Mouse (Mus musculus) limb, embryonic 12.5 days (tissue): ENCODE data around the gene Hist1h2ag. TPM values are rescaled to one million over a fixed set of nuclear protein-coding genes. Genes with fewer than 3 reads are reported as not detected.
"Not testable (repeated sequence)": the region's sequence is repeated elsewhere in the genome, so short reads cannot be mapped to it uniquely, and the experiment has no call there.

Source experiments
- ATAC-seq: fragments of 200-750 bp; cut with Nextera tagmentation; 2 replicates; pipeline ENCODE4 v1.8.0; 2017; ENCODE audit warnings: low read depth, moderate TSS enrichment; ENCODE audit not compliant: insufficient number of reproducible peaks, insufficient read depth, low FRiP score, low TSS enrichment
- H3K27ac ChIP-seq: fragments of 300-500 bp; sonication (generic); 2 replicates; pipeline ENCODE4 v1.5.1; 2016; ENCODE audit warnings: mild to moderate bottlenecking, moderate library complexity
- H3K27me3 ChIP-seq: fragments of 300-500 bp; sonication (generic); 2 replicates; pipeline ENCODE4 v1.6.1; 2016; ENCODE audit warnings: mild to moderate bottlenecking, moderate library complexity
- H3K36me3 ChIP-seq: fragments of 300-500 bp; sonication (generic); 2 replicates; pipeline ENCODE4 v1.6.1; 2016; ENCODE audit warnings: mild to moderate bottlenecking, moderate library complexity
- H3K4me1 ChIP-seq: fragments of 300-500 bp; sonication (generic); replicated peaks from 2 replicates; pipeline ENCODE4 v1.6.1; 2016
- H3K4me2 ChIP-seq: fragments of 300-500 bp; sonication (generic); 2 replicates; pipeline ENCODE4 v1.6.1; 2016; ENCODE audit warnings: mild to moderate bottlenecking, moderate library complexity
- H3K4me3 ChIP-seq: fragments of 300-500 bp; sonication (generic); replicated peaks from 2 replicates; pipeline ENCODE4 v1.5.1; 2016; ENCODE audit warnings: mild to moderate bottlenecking
- H3K9ac ChIP-seq: fragments of 300-500 bp; sonication (generic); replicated peaks from 2 replicates; pipeline ENCODE4 v1.6.1; 2016; ENCODE audit warnings: mild to moderate bottlenecking, moderate library complexity
- H3K9me3 ChIP-seq: fragments of 300-500 bp; sonication (generic); 2 replicates; pipeline ENCODE4 v1.6.1; 2016; ENCODE audit warnings: mild to moderate bottlenecking, moderate library complexity
- WGBS: fragments of 180-500 bp; shearing (Covaris S2); methylation state at CpG from one replicate; pipeline ENCODE4 v1.1.7; 2016; 5-methylcytosine and 5-hydroxymethylcytosine counted together
- polyA plus RNA-seq: library from polyadenylated mRNA; unstranded; fragments of >200 nt; fragmentation: Nextera tagmentation; extraction: Ambion mirVana; gene quantifications from 2 replicates; pipeline ENCODE4 v1.2.1, GENCODE M21; 2016

The Hist1h2ag gene
- polyA plus RNA-seq, 1 experiment from 2014 or later: 120 TPM

DNA sequence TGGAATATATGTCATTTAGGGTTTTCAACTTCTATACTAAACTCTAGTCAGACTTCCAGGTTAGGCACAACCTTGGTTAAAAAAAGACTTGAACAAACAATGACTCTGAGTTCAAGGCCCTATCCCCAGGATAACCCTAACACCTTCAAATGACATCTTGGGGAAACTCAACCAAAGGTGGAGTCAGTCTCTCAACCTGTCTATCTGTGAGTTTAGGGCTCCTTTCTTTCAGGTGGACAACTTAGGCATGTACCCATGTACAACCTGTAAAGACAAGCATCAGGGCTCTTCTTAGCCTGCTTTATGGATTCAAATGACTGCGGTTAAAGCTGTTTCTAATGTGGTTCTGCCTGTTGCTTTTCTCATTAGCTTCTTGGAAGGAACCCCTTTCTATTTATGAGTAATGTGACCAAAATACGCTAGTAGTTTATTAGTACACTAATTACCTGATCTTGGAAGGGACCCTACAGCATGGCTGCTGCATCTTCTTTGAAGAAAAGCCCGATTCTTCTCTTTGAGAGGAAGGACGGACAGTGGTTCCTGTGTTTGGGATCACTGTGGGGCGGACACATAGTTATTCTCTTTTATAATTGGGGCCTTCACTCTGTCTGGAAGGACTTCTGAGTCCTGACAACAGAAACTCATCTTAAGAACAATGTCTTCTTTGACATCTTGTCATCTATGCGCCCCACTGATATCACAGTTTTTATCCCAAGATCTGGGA lies 1.9 kb upstream of the Hist1h2ag start:
- WGBS: 90% methylated on average over 6 of the region's 6 CpGs

GRCm38 (mm10) chr13:22043503-22044431 lies 1.0 kb upstream of the Hist1h2ag start:
- Histone ChIP-seq H3K36me3 (no peaks in the 10 kb centered on the region), H3K4me3 (peak overlapping the region; percentile 41), H3K4me1 (peaks cover 23% of the 10 kb centered on the region; the same call in 1 of the 2 replicates), H3K9me3 (no peaks in the 10 kb centered on the region), H3K4me2 (peak overlapping the region; percentile 60), H3K9ac (peak overlapping the region; percentile 50), H3K27me3 (no peaks in the 10 kb centered on the region), H3K27ac (peak overlapping the region; percentile 86)
- 1% methylated on average over 14 of the region's 14 CpGs for WGBS
- peak; percentile 9; the same call in 1 of the 2 replicates for ATAC-seq

More for the DNA sequence above, 1.9 kb upstream of the Hist1h2ag start:
- Histone ChIP-seq H3K9me3 (no peaks in the 10 kb centered on the region), H3K4me2 (peak overlapping the region; percentile 60), H3K9ac (no peak overlapping the region), H3K27me3 (no peaks in the 10 kb centered on the region), H3K4me3 (peak overlapping the region; percentile 41), H3K36me3 (no peaks in the 10 kb centered on the region), H3K4me1 (peaks cover 23% of the 10 kb centered on the region), H3K27ac (peak overlapping the region; percentile 86)
- ATAC-seq: no peak

- H3K27ac ChIP-seq: peak overlapping the region; percentile 98
- peak overlapping the region; percentile 78 for H3K4me2 ChIP-seq
- WGBS: 4% methylated on average over 13 of the region's 13 CpGs
- no peak for ATAC-seq
- peak overlapping the region; percentile 41 for H3K4me3 ChIP-seq
- peaks cover 23% of the 10 kb centered on the region; the same call in 1 of the 2 replicates for H3K4me1 ChIP-seq
- no peaks in the 10 kb centered on the region for H3K27me3 ChIP-seq
- H3K36me3 ChIP-seq: no peaks in the 10 kb centered on the region
- H3K9me3 ChIP-seq: no peaks in the 10 kb centered on the region
- peak overlapping the region; percentile 70 for H3K9ac ChIP-seq
Observed at GRCm38 (mm10) chr13:22041651-22042567, 835 bp downstream of the Hist1h2ag start.

GRCm38 (mm10) chr13:22041142-22041536 lies 1.6 kb downstream of the Hist1h2ag start, which contains the start of gene Hist1h4i:
TSS of gene Hist1h4i (minus strand) at chr13:22041362.
- H3K27ac ChIP-seq: peak within 1 kb of the TSS; percentile 98
- H3K4me1 ChIP-seq: peaks cover 30% of the 10 kb centered on the region
- peak within 1 kb of the TSS; percentile 45 for H3K4me3 ChIP-seq
- WGBS: 1% methylated on average over 24 of the region's 27 CpGs
- H3K9ac ChIP-seq: peak within 1 kb of the TSS; percentile 71
- peak within 1 kb of the TSS; percentile 78 for H3K4me2 ChIP-seq
- not testable (repeated sequence) for H3K27me3 ChIP-seq, H3K36me3 ChIP-seq, H3K9me3 ChIP-seq
- ATAC-seq: peak; percentile 26

GRCm38 (mm10) chr13:22040464-22041141 lies 2.1 kb downstream of the Hist1h2ag start:
- Histone ChIP-seq H3K9me3 (no peaks in the 10 kb centered on the region), H3K9ac (peak overlapping the region; percentile 71), H3K4me3 (peak overlapping the region; percentile 45), H3K4me1 (peaks cover 31% of the 10 kb centered on the region), H3K27me3 (no peaks in the 10 kb centered on the region), H3K4me2 (peak overlapping the region; percentile 78), H3K27ac (peak overlapping the region; percentile 98), H3K36me3 (no peaks in the 10 kb centered on the region)
- WGBS: under 1% methylated on average over 24 of the region's 24 CpGs
- no peak for ATAC-seq

DNA sequence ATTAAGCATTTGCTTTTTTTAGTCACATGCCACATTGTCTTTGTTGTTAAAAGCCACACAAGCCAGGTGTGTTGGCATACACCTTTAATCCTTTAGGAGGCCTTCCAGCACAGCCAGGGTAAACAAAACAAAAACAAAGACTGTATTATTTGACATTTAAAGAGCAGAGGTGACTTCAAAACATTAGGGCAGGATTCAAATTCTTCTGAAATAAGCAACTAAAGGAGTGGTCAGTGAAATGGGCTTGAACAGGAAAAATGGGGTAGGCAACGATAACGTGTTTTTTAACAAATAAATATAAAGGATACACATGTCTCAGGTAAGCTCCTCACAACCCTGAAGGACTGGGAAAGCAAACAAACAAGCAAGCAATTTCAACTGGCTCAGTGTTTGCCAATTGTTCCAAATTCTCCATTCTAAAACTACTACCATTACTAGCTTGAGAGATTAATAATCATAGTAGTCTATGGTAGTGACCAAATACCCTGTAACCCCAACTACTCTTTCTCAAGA lies 2.7 kb downstream of the Hist1h2ag start:
- no peaks in the 10 kb centered on the region for H3K27me3 ChIP-seq
- no peaks in the 10 kb centered on the region for H3K36me3 ChIP-seq
- peak overlapping the region; percentile 78 for H3K4me2 ChIP-seq
- H3K4me3 ChIP-seq: peak overlapping the region; percentile 45
- H3K9ac ChIP-seq: peak overlapping the region; percentile 47
- peak overlapping the region; percentile 98 for H3K27ac ChIP-seq
- WGBS: 7% methylated on average over 2 of the region's 2 CpGs
- no peaks in the 10 kb centered on the region for H3K9me3 ChIP-seq
- no peak for ATAC-seq
- peaks cover 31% of the 10 kb centered on the region for H3K4me1 ChIP-seq

- no peak overlapping the region for H3K4me3 ChIP-seq
- H3K4me1 ChIP-seq: peaks cover 32% of the 10 kb centered on the region
- H3K36me3 ChIP-seq: no peaks in the 10 kb centered on the region
- peak overlapping the region; percentile 53; the same call in 1 of the 2 replicates for H3K27ac ChIP-seq
- no peaks in the 10 kb centered on the region for H3K9me3 ChIP-seq
- H3K9ac ChIP-seq: no peak overlapping the region
- ATAC-seq: no peak
- WGBS: 62% methylated on average over 5 of the region's 5 CpGs
- H3K27me3 ChIP-seq: no peaks in the 10 kb centered on the region
- H3K4me2 ChIP-seq: peak overlapping the region; percentile 78; the same call in 1 of the 2 replicates
Observed at GRCm38 (mm10) chr13:22039364-22039763, 3.4 kb downstream of the Hist1h2ag start.

DNA sequence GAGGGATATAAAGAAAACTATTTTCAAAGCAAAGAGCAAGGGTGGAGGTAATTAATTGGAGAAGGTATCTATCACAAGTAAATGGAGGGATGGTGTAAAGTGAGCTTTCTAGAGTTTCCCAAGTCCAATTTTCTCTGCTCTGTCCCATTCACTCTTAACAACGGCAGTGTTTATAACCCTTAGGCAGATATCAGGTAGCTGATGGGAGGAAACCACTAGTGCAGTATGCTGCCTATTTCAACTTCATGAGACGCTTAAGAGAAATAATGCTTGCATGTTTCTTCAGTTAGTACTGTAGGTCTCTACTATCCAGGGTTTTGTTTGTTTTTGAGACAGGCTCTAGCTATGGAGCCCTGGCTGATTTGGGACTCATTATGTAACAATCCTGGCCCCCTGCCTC lies 5.3 kb downstream of the Hist1h2ag start:
- H3K4me2 ChIP-seq: peak overlapping the region; percentile 69; the same call in 1 of the 2 replicates
- H3K4me1 ChIP-seq: peaks cover 35% of the 10 kb centered on the region
- H3K4me3 ChIP-seq: no peak overlapping the region
- no peak overlapping the region for H3K9ac ChIP-seq
- peak overlapping the region; percentile 93 for H3K27ac ChIP-seq
- 73% methylated on average over 2 of the region's 2 CpGs for WGBS
- H3K27me3 ChIP-seq: no peaks in the 10 kb centered on the region
- ATAC-seq: no peak
- no peaks in the 10 kb centered on the region for H3K36me3 ChIP-seq
- H3K9me3 ChIP-seq: no peaks in the 10 kb centered on the region

GRCm38 (mm10) chr13:22036986-22037385 lies 5.8 kb downstream of the Hist1h2ag start:
- Histone ChIP-seq H3K4me1 (peaks cover 32% of the 10 kb centered on the region), H3K27ac (peak overlapping the region; percentile 93), H3K4me2 (peak overlapping the region; percentile 69), H3K4me3 (peak overlapping the region; percentile 41), H3K36me3 (no peaks in the 10 kb centered on the region), H3K27me3 (no peaks in the 10 kb centered on the region), H3K9me3 (no peaks in the 10 kb centered on the region), H3K9ac (peak overlapping the region; percentile 65)
- WGBS: 71% methylated on average over 3 of the region's 3 CpGs
- ATAC-seq: no peak
